16 mouse cellular contexts compared by ENCODE assay signal in the genomic region with DNA sequence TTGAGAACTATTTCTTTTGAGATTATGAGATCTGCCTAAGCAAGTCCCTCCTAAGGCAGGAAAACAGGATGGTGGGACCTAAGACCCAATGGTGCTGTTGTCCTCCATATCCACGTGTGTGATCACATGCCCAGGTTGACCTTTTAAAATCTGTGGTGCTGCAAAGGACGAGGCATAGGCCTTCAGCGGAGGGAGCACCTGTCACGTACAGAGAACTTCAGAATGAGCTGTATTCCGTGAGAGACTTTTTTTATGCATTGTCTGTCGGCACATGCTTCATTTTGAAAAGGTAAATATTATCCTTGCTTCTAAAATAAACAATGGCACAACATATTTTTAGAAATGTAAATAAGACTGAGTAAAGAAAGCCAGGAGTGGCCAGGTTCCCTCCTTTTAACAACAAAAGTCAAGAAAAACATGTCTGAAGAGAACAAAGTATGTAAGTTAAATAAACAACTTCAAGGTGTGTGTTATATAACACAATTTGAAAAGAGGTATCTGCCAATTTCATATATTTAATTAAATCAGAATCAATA.
"Had no signal": no experiment of that assay in that cellular context is flagged by ENCODE, and none has a peak within 500 bp of the region (broad histone marks: within the 10 kb centered on the region; RNA-seq: fewer than 3 reads in every experiment).

No protein-coding gene starts in this region.

- H3K4me2 ChIP-seq: limb, embryonic 13.5 days; liver, embryonic 12.5 days; liver, embryonic 15.5 days; lung, embryonic 15.5 days; midbrain, embryonic 11.5 days had no signal

- H3K9ac ChIP-seq: limb, embryonic 13.5 days; liver, embryonic 12.5 days; liver, embryonic 15.5 days; lung, embryonic 15.5 days had no signal

- H3K4me3 ChIP-seq: layer of hippocampus, adult 2 months; limb, embryonic 10.5 days; limb, embryonic 13.5 days; liver, embryonic 12.5 days; liver, embryonic 15.5 days; lung, embryonic 15.5 days had no signal

- DNase-seq: kidney, adult 18-20 months; kidney, postnatal 25 days; layer of hippocampus, adult 9-11 months; midbrain, embryonic 14.5 days; thymus, adult 2 months; thymus, postnatal 14 days had no signal

- H3K36me3 ChIP-seq: limb, embryonic 10.5 days; limb, embryonic 13.5 days; liver, embryonic 12.5 days; liver, embryonic 15.5 days; lung, embryonic 15.5 days had no signal

- H3K27ac ChIP-seq: hindbrain, postnatal 0 days; kidney, postnatal 0 days; layer of hippocampus, adult 2 months; limb, embryonic 10.5 days; limb, embryonic 13.5 days; liver, embryonic 12.5 days; liver, embryonic 15.5 days; lung, embryonic 15.5 days had no signal

- H3K9me3 ChIP-seq: limb, embryonic 10.5 days; limb, embryonic 13.5 days; liver, embryonic 12.5 days; liver, embryonic 15.5 days; lung, embryonic 15.5 days had no signal

- H3K27me3 ChIP-seq: limb, embryonic 13.5 days; liver, embryonic 12.5 days; liver, embryonic 15.5 days; lung, embryonic 15.5 days had no signal

- ATAC-seq: hindbrain, postnatal 0 days; inflammation-experienced regulatory T-cells, adult 6 months; liver, embryonic 12.5 days had no signal
